30 mouse cellular contexts compared by ENCODE assay signal in the genomic region with DNA sequence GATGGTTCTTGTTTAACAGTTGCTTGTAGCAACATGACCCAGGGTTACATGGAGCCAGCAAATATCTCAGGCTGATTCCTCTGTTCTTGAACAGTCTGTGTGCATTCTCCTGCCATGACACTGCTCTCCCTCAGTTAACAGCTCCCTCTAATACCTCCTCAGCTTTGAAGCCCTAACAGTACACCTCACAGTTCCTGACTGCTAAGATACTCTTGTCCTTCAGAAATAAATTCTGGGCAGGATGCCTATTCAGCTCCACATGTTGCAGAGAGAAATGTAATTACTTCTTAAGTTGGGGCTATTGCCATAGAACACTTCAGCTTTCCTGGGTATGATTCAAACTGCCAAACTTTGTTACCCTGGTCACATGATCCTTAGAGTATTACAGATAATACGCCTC. TPM values are rescaled to one million over a fixed set of nuclear protein-coding genes. Genes with fewer than 3 reads are reported as not detected.
DNase-seq lines count a peak whose midpoint lies in the region; ATAC-seq and TF ChIP-seq lines count a peak whose summit lies in the region.
"Had no signal": no experiment of that assay in that cellular context is flagged by ENCODE, and none has a peak within 500 bp of the region (broad histone marks: within the 10 kb centered on the region; RNA-seq: fewer than 3 reads in every experiment).

No protein-coding gene starts in this region.

- DNase-seq in embryonic facial prominence, embryonic 14.5 days (ENCODE audit: low spot score), result peak; percentile 16
- DNase-seq in embryonic facial prominence, embryonic 10.5 days (ENCODE audit: low spot score), result no peak
- no peak for DNase-seq in heart, adult 9 months (ENCODE audit: low spot score in 2 of 2)
- DNase-seq in lung, embryonic 14.5 days, result peak; percentile 7
- no peak for DNase-seq in lung, postnatal 4 days
- DNase-seq in embryo, embryonic 10.5 days (ENCODE audit: low spot score), result no peak
- no peak for DNase-seq in left cerebral cortex, postnatal 36 days (ENCODE audit: low spot score in 2 of 2)
- DNase-seq: adrenal gland, adult 2 months; adrenal gland, postnatal 36 days; cerebellum, adult 2 months; cerebellum, postnatal 14 days; gastrocnemius, postnatal 25 days; heart, postnatal 4 days; kidney, adult 9 months; kidney, postnatal 10 days; layer of hippocampus, adult 9-11 months; lung, postnatal 36 days; retina, postnatal 1 day; right cerebral cortex, postnatal 14 days had no signal

- no peak overlapping the region for H3K4me2 ChIP-seq in embryonic facial prominence, embryonic 14.5 days (ENCODE audit: low read depth, low read length)
- H3K4me2 ChIP-seq in heart, embryonic 15.5 days, result no peak overlapping the region
- H3K4me2 ChIP-seq in lung, embryonic 14.5 days, result no peak overlapping the region
- H3K4me2 ChIP-seq: embryonic facial prominence, embryonic 12.5 days; heart, embryonic 11.5 days; hindbrain, embryonic 13.5 days; limb, embryonic 12.5 days; liver, embryonic 11.5 days; midbrain, embryonic 13.5 days had no signal

- no peaks in the 10 kb centered on the region for H3K27me3 ChIP-seq in embryonic facial prominence, embryonic 14.5 days (replicated peaks; ENCODE audit: control insufficient read depth, insufficient read depth, low read length)
- no peaks in the 10 kb centered on the region for H3K27me3 ChIP-seq in embryonic facial prominence, embryonic 10.5 days (replicated peaks; ENCODE audit: low read depth, poor library complexity, severe bottlenecking)
- no peaks in the 10 kb centered on the region for H3K27me3 ChIP-seq in heart, embryonic 15.5 days
- no peaks in the 10 kb centered on the region for H3K27me3 ChIP-seq in lung, embryonic 14.5 days (ENCODE audit: insufficient read depth, low read length)
- H3K27me3 ChIP-seq: embryonic facial prominence, embryonic 12.5 days; hindbrain, embryonic 13.5 days; limb, embryonic 12.5 days; megakaryocyte, embryonic 14.5 days; midbrain, embryonic 13.5 days had no signal

- H3K36me3 ChIP-seq in embryonic facial prominence, embryonic 14.5 days (ENCODE audit: control insufficient read depth, insufficient read depth, low read length), result no peaks in the 10 kb centered on the region
- H3K36me3 ChIP-seq in embryonic facial prominence, embryonic 10.5 days (replicated peaks), result no peaks in the 10 kb centered on the region
- no peaks in the 10 kb centered on the region for H3K36me3 ChIP-seq in heart, embryonic 15.5 days
- H3K36me3 ChIP-seq in lung, embryonic 14.5 days (ENCODE audit: insufficient read depth), result no peaks in the 10 kb centered on the region
- H3K36me3 ChIP-seq: embryonic facial prominence, embryonic 12.5 days; G1E; hindbrain, embryonic 13.5 days; limb, embryonic 12.5 days; midbrain, embryonic 13.5 days had no signal

- ATAC-seq in embryonic facial prominence, embryonic 14.5 days (ENCODE audit: low read depth), result no peak
- ATAC-seq in heart, embryonic 15.5 days (replicated peaks; ENCODE audit: insufficient number of reproducible peaks, insufficient read depth, low FRiP score, low read depth), result no peak
- no peak for ATAC-seq in lung, embryonic 14.5 days (ENCODE audit: insufficient read depth)
- ATAC-seq: intestine, postnatal 0 days; midbrain, embryonic 13.5 days had no signal

- no peaks in the 10 kb centered on the region for H3K9me3 ChIP-seq in embryonic facial prominence, embryonic 14.5 days (ENCODE audit: control insufficient read depth, low read length)
- H3K9me3 ChIP-seq in embryonic facial prominence, embryonic 10.5 days, result no peaks in the 10 kb centered on the region
- H3K9me3 ChIP-seq in heart, embryonic 15.5 days (replicated peaks), result no peaks in the 10 kb centered on the region
- no peaks in the 10 kb centered on the region for H3K9me3 ChIP-seq in lung, embryonic 14.5 days (ENCODE audit: low read depth, low read length)
- H3K9me3 ChIP-seq: embryonic facial prominence, embryonic 12.5 days; G1E; hindbrain, embryonic 13.5 days; limb, embryonic 12.5 days; megakaryocyte, embryonic 14.5 days; midbrain, embryonic 13.5 days had no signal

- WGBS in embryonic facial prominence, embryonic 14.5 days, result 94% methylated on average over 1 of the region's 1 CpGs
- WGBS in embryonic facial prominence, embryonic 10.5 days, result 90% methylated on average over 1 of the region's 1 CpGs
- WGBS in heart, embryonic 15.5 days, result 76% methylated on average over 1 of the region's 1 CpGs
- WGBS in lung, embryonic 14.5 days, result 94% methylated on average over 1 of the region's 1 CpGs

- no peak overlapping the region for H3K9ac ChIP-seq in embryonic facial prominence, embryonic 14.5 days (ENCODE audit: low read depth, low read length)
- H3K9ac ChIP-seq in heart, embryonic 15.5 days, result no peak overlapping the region
- no peak overlapping the region for H3K9ac ChIP-seq in lung, embryonic 14.5 days
- H3K9ac ChIP-seq: embryonic facial prominence, embryonic 12.5 days; hindbrain, embryonic 13.5 days; limb, embryonic 12.5 days; midbrain, embryonic 13.5 days had no signal

- H3K27ac ChIP-seq in embryonic facial prominence, embryonic 14.5 days (replicated peaks; ENCODE audit: low read depth, low read length), result no peak overlapping the region
- H3K27ac ChIP-seq in embryonic facial prominence, embryonic 10.5 days (replicated peaks), result no peak overlapping the region
- H3K27ac ChIP-seq in heart, embryonic 15.5 days, result peak overlapping the region; percentile 18; the same call in 1 of the 2 replicates
- H3K27ac ChIP-seq in lung, embryonic 14.5 days (ENCODE audit: low read depth), result no peak overlapping the region
- H3K27ac ChIP-seq: embryonic facial prominence, embryonic 12.5 days; hindbrain, embryonic 13.5 days; limb, embryonic 12.5 days; midbrain, embryonic 13.5 days had no signal

- intact Hi-C loops in left cerebral cortex, postnatal 36 days (cut with DNase I), result no loop called here

- H3K4me1 ChIP-seq in embryonic facial prominence, embryonic 14.5 days (ENCODE audit: control insufficient read depth, insufficient read depth, low read length), result no peaks in the 10 kb centered on the region
- H3K4me1 ChIP-seq in embryonic facial prominence, embryonic 10.5 days, result no peaks in the 10 kb centered on the region
- no peaks in the 10 kb centered on the region for H3K4me1 ChIP-seq in heart, embryonic 15.5 days (replicated peaks)
- H3K4me1 ChIP-seq in lung, embryonic 14.5 days (ENCODE audit: insufficient read depth), result no peaks in the 10 kb centered on the region
- H3K4me1 ChIP-seq: embryonic facial prominence, embryonic 12.5 days; hindbrain, embryonic 13.5 days; limb, embryonic 12.5 days; midbrain, embryonic 13.5 days had no signal

- H3K4me3 ChIP-seq in embryonic facial prominence, embryonic 14.5 days (ENCODE audit: low read depth, low read length), result no peak overlapping the region
- H3K4me3 ChIP-seq in embryonic facial prominence, embryonic 10.5 days, result no peak overlapping the region
- H3K4me3 ChIP-seq in heart, embryonic 15.5 days, result no peak overlapping the region
- no peak overlapping the region for H3K4me3 ChIP-seq in lung, embryonic 14.5 days (ENCODE audit: low read depth, low read length)
- H3K4me3 ChIP-seq: embryonic facial prominence, embryonic 12.5 days; erythroblast, embryonic 14.5 days; hindbrain, embryonic 13.5 days; limb, embryonic 12.5 days; megakaryocyte, embryonic 14.5 days; midbrain, embryonic 13.5 days had no signal

- no peak for TF ChIP-seq CTCF in lung, embryonic 14.5 days (IDR thresholded peaks at IDR 0.05; ENCODE audit: low read depth)

RNA-seq across cellular contexts. Expression of a gene that starts 29.7 kb away (rescaled TPM):
- 14.3 and 19.0 TPM in 2 replicates for polyA plus RNA-seq in embryonic facial prominence, embryonic 14.5 days (2014; fragmentation: Nextera tagmentation; extraction: Ambion mirVana)
- polyA plus RNA-seq in embryonic facial prominence, embryonic 10.5 days (2016; fragmentation: Nextera tagmentation; extraction: Ambion mirVana), result 8.4 and 9.2 TPM in 2 replicates
- 7.8 and 9.7 TPM in 2 replicates for polyA plus RNA-seq in heart, embryonic 15.5 days (2015; fragmentation: Nextera tagmentation; extraction: Ambion mirVana)
- polyA plus RNA-seq in lung, embryonic 14.5 days (2014; fragmentation: Nextera tagmentation; extraction: Ambion mirVana), result 14.2 and 15.2 TPM in 2 replicates
- 10 to 100 TPM; 87.1 TPM for total RNA-seq in left cerebral cortex, postnatal 36 days (2021)

Comparison
In these comparisons a context has a peak if more than half of its experiments do, and no peak if none do; other contexts are left out.
1. DNase-seq: peak in embryonic facial prominence, embryonic 14.5 days (single experiment) and lung, embryonic 14.5 days (single experiment); none in embryonic facial prominence, embryonic 10.5 days (single experiment), heart, adult 9 months (0 of 2), lung, postnatal 4 days (0 of 2), embryo, embryonic 10.5 days (single experiment) and left cerebral cortex, postnatal 36 days (0 of 2).